Mouse (Mus musculus) forebrain, embryonic 15.5 days (tissue): ENCODE data around the gene Cenpk. TPM values are rescaled to one million over a fixed set of nuclear protein-coding genes. Genes with fewer than 3 reads are reported as not detected.
"Not testable (repeated sequence)": the region's sequence is repeated elsewhere in the genome, so short reads cannot be mapped to it uniquely, and the experiment has no call there.

ENCODE experiments used
- ATAC-seq: fragments of 200-750 bp; cut with Nextera tagmentation; replicated peaks from 2 replicates; pipeline ENCODE4 v1.8.0; 2017; ENCODE audit warnings: mild to moderate bottlenecking, moderate TSS enrichment, moderate library complexity
- H3K27ac ChIP-seq: fragments of 300-500 bp; sonication (generic); replicated peaks from 2 replicates; pipeline ENCODE4 v1.5.1; 2015; ENCODE audit warnings: mild to moderate bottlenecking, inconsistent platforms
- H3K27me3 ChIP-seq: fragments of 300-500 bp; sonication (generic); 2 replicates; pipeline ENCODE4 v1.6.1; 2015; ENCODE audit warnings: inconsistent platforms
- H3K36me3 ChIP-seq: fragments of 300-500 bp; sonication (generic); 2 replicates; pipeline ENCODE4 v1.6.1; 2015; ENCODE audit warnings: mild to moderate bottlenecking, inconsistent platforms
- H3K4me1 ChIP-seq: fragments of 300-500 bp; sonication (generic); 2 replicates; pipeline ENCODE4 v1.6.1; 2015; ENCODE audit warnings: inconsistent platforms
- H3K4me2 ChIP-seq: fragments of 300-500 bp; sonication (generic); replicated peaks from 2 replicates; pipeline ENCODE4 v1.6.1; 2015; ENCODE audit warnings: mild to moderate bottlenecking, inconsistent platforms
- H3K4me3 ChIP-seq: fragments of 300-500 bp; sonication (generic); 2 replicates; pipeline ENCODE4 v1.5.1; 2015; ENCODE audit warnings: mild to moderate bottlenecking, inconsistent platforms
- H3K9ac ChIP-seq: fragments of 300-500 bp; sonication (generic); replicated peaks from 2 replicates; pipeline ENCODE4 v1.6.1; 2015; ENCODE audit warnings: mild to moderate bottlenecking, inconsistent platforms
- H3K9me3 ChIP-seq: fragments of 300-500 bp; sonication (generic); 2 replicates; pipeline ENCODE4 v1.6.1; 2016; ENCODE audit warnings: inconsistent platforms
- WGBS: fragments of 180-500 bp; shearing (Covaris S2); methylation state at CpG from one replicate; pipeline ENCODE4 v1.1.7; 2015; ENCODE audit warnings: mixed read lengths; 5-methylcytosine and 5-hydroxymethylcytosine counted together
- polyA plus RNA-seq: library from polyadenylated mRNA; unstranded; fragments of >200 nt; fragmentation: Nextera tagmentation; extraction: Ambion mirVana; gene quantifications from 2 replicates; pipeline ENCODE4 v1.2.1, GENCODE M21; 2015

Cenpk gene
- polyA plus RNA-seq, result 25.0 and 33.4 TPM in 2 replicates

DNA sequence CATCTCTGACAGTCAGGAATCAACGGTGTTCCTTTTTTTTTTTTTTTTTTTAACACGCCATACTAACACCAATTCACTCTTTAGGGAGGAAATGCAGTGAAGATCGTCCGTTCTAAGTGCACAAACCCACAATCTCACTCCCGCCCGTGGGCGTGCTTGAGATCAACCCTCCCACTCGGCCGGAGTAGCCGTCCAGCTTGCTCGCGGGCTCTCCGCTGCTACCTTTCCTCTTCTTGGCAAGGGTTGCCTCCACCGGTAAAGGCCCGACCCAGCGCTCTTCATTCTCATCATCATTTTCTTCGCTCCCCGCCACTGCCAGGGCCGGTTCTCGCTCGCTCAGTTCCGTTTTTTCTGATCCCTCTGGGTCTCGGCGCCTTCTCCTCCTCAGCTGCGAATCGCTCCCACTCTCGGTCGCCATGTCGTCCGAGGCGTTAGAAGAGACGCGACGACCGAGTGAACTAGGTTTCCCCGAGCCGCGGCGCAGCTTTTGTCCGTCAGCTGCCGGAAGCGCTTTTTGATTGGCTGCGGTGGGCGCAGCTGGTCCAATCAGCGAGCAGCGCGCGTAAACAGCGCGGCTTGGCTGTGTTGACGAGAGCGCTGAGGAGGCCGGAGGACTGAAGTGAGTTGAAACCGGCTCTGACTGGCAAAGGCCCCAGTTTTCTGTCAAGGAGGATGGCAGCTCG is at the start of gene Cenpk, which contains the start of gene Ppwd1:
TSS of gene Cenpk (plus strand) at position 228 of the 683 bp plus-strand sequence.
TSS of gene Ppwd1 (minus strand) at position 460 of the 683 bp plus-strand sequence.
- peak within 1 kb of the TSS; percentile 95 for H3K4me3 ChIP-seq
- peak within 1 kb of the TSS; percentile 77 for H3K4me2 ChIP-seq
- H3K9ac ChIP-seq, result peak within 1 kb of the TSS; percentile 92
- peaks cover 25% of the 10 kb centered on the region for H3K4me1 ChIP-seq
- no peaks in the 10 kb centered on the region for H3K36me3 ChIP-seq
- peak within 1 kb of the TSS; percentile 97 for H3K27ac ChIP-seq
- no peaks in the 10 kb centered on the region for H3K27me3 ChIP-seq
- H3K9me3 ChIP-seq, result no peaks in the 10 kb centered on the region
- peak; percentile 100 for ATAC-seq
- under 1% methylated on average over 55 of the region's 55 CpGs for WGBS

DNA sequence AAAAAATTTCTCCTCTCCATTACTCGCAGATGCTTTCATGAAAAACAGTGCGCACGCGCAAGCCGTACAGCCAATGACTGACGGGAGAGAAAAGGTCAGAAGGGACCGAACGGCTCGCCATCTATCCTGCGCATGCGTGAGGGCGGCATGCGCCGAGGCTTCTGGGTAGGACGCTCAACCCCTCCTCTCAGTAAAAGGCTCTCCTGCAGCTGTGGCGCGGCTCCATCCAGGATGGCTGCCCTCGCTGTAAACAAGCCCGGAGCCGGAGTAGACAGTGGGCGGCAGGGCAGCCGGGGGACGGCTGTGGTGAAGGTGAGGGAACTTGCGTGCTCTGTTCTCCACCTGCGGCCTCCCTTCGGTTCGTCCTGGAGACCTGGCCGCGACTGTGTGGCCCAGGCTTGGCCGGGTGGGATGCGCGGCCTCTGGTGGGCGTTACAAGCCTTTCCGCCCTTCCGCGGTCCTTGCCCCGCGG is 49.7 kb upstream of the Cenpk start, which contains the start of gene Trim23:
TSS of gene Trim23 (plus strand) at position 148 of the 472 bp plus-strand sequence.
- Histone ChIP-seq H3K9ac (peak within 1 kb of the TSS; percentile 87), H3K27me3 (no peaks in the 10 kb centered on the region), H3K4me2 (peak within 1 kb of the TSS; percentile 86), H3K27ac (peak within 1 kb of the TSS; percentile 79), H3K4me1 (peaks cover 22% of the 10 kb centered on the region), H3K9me3 (no peaks in the 10 kb centered on the region), H3K4me3 (peak within 1 kb of the TSS; percentile 74), H3K36me3 (peaks cover 10% of the 10 kb centered on the region)
- under 1% methylated on average over 38 of the region's 38 CpGs for WGBS
- peak; percentile 99 for ATAC-seq

DNA sequence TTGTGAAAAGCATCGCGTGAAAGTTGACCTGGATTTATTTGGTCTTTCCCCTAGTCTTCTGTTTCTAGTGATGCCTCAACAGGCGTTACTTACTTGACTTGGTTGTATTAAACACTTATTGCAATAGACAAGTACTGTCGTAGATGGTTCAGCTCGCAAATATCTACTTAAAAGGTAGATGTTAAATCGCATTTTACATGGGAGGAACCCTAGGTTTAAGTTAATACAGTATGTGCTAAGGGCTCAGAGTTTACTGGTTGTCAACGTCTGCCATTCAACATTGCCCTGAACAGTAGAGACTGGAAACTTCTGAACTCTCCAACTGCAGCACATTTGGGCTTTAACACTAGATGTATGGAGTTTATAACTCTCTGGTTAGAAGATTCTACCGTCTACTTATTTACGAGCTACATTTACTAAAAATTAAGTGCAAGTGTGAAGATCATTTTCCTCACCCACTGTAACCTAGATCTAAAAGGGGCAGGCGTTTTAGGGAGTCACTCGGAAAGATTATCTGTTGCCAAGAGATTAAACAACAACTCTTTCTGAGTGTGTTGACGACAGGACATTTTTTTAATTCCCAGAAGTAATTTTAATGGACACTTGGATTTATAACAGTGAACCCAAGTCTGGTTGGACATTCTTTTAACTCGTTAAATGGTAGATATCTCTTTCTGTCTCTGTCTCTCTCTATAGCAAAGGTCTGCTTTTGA is 49.1 kb upstream of the Cenpk start:
- Histone ChIP-seq H3K9me3 (no peaks in the 10 kb centered on the region), H3K4me3 (peak overlapping the region; percentile 74), H3K4me2 (peak overlapping the region; percentile 53), H3K27ac (peak overlapping the region; percentile 79), H3K27me3 (no peaks in the 10 kb centered on the region), H3K9ac (peak overlapping the region; percentile 87), H3K36me3 (peaks cover 15% of the 10 kb centered on the region), H3K4me1 (peaks cover 22% of the 10 kb centered on the region)
- ATAC-seq, result 0 out of 2 replicates have a peak, but pooled peaks have one; percentile 1
- 20% methylated on average over 13 of the region's 13 CpGs for WGBS

GRCm38 (mm10) chr13:104187357-104187756 is 41.1 kb upstream of the Cenpk start:
- no peak for ATAC-seq
- Histone ChIP-seq H3K4me2 (no peak overlapping the region), H3K36me3 (peaks cover 49% of the 10 kb centered on the region), H3K4me3 (no peak overlapping the region), H3K9me3 (no peaks in the 10 kb centered on the region), H3K9ac (no peak overlapping the region), H3K27ac (no peak overlapping the region), H3K4me1 (no peaks in the 10 kb centered on the region), H3K27me3 (no peaks in the 10 kb centered on the region)
- 93% methylated on average over 4 of the region's 4 CpGs for WGBS

GRCm38 (mm10) chr13:104195891-104196290 is 32.5 kb upstream of the Cenpk start:
- H3K9me3 ChIP-seq, H3K9ac ChIP-seq, H3K4me2 ChIP-seq, H3K27ac ChIP-seq, H3K4me3 ChIP-seq, H3K4me1 ChIP-seq, H3K27me3 ChIP-seq, ATAC-seq: not testable (repeated sequence)
- H3K36me3 ChIP-seq, result peaks cover 48% of the 10 kb centered on the region

DNA sequence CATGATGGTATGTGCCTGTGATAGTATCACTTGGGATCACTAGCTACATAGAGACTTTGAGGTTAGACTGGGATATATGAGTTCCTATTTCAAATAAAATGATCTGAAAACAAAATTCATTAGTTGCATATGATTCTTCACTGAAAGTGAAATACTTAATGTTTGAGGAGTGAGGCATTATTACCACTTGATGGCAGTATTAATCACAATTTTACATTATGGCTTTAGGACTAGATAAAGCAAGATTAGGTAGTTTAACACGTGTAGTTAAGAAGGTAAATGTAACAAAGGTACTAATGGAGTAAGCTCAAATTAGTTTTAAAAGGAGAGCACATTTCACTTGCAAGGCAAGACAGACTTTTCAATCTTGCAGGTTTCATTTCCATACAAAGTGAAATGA is 24.1 kb upstream of the Cenpk start:
- ATAC-seq, result no peak

DNA sequence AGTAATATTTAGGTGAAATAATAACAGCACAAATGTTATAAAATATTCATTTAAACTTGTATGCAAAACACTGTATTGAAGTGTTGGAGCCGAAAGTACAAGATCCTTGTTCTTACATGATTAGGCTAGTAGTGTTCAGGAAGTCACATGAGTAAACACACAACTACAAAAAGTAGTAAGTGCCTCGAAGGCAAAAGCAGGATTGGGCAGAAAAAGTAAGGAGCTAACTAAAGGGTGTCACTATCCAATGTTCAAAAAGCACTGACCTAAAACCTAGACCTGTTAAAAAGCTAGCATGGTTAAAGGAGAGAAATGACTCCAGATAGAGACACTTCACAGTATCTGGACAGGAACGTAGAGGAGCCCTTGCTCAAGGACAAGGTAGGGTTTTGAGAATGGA is 933 bp upstream of the Cenpk start:
- Histone ChIP-seq H3K4me1 (peaks cover 25% of the 10 kb centered on the region), H3K27ac (no peak overlapping the region), H3K9me3 (no peaks in the 10 kb centered on the region), H3K9ac (peak overlapping the region; percentile 92; the same call in 1 of the 2 replicates), H3K4me3 (peak overlapping the region; percentile 95), H3K36me3 (no peaks in the 10 kb centered on the region), H3K4me2 (peak overlapping the region; percentile 68), H3K27me3 (no peaks in the 10 kb centered on the region)
- no peak for ATAC-seq
- WGBS, result 69% methylated on average over 3 of the region's 3 CpGs

More for the DNA sequence above, 24.1 kb upstream of the Cenpk start:
- Histone ChIP-seq H3K27me3 (no peaks in the 10 kb centered on the region), H3K4me1 (no peaks in the 10 kb centered on the region), H3K9ac (no peak overlapping the region), H3K4me2 (no peak overlapping the region), H3K36me3 (peaks cover 28% of the 10 kb centered on the region), H3K9me3 (no peaks in the 10 kb centered on the region), H3K27ac (no peak overlapping the region), H3K4me3 (no peak overlapping the region)
- 53% methylated on average over 1 of the region's 1 CpGs for WGBS

GRCm38 (mm10) chr13:104229181-104229580 is 770 bp downstream of the Cenpk start:
- H3K4me2 ChIP-seq, result peak overlapping the region; percentile 77
- H3K27me3 ChIP-seq, result no peaks in the 10 kb centered on the region
- peak; percentile 53 for ATAC-seq
- peak overlapping the region; percentile 57 for H3K9ac ChIP-seq
- peaks cover 25% of the 10 kb centered on the region for H3K4me1 ChIP-seq
- peak overlapping the region; percentile 95 for H3K4me3 ChIP-seq
- no peaks in the 10 kb centered on the region for H3K9me3 ChIP-seq
- no peaks in the 10 kb centered on the region for H3K36me3 ChIP-seq
- H3K27ac ChIP-seq, result peak overlapping the region; percentile 53; the same call in 1 of the 2 replicates
- WGBS, result 5% methylated on average over 15 of the region's 15 CpGs

- H3K27me3 ChIP-seq, result no peaks in the 10 kb centered on the region
- no peak for ATAC-seq
- H3K9ac ChIP-seq, result no peak overlapping the region
- no peak overlapping the region for H3K4me2 ChIP-seq
- 91% methylated on average over 3 of the region's 3 CpGs for WGBS
- H3K4me3 ChIP-seq, result no peak overlapping the region
- no peaks in the 10 kb centered on the region for H3K9me3 ChIP-seq
- no peak overlapping the region for H3K27ac ChIP-seq
- no peaks in the 10 kb centered on the region for H3K36me3 ChIP-seq
- H3K4me1 ChIP-seq, result no peaks in the 10 kb centered on the region
Measured at GRCm38 (mm10) chr13:104258997-104259396, 30.6 kb downstream of the Cenpk start.

DNA sequence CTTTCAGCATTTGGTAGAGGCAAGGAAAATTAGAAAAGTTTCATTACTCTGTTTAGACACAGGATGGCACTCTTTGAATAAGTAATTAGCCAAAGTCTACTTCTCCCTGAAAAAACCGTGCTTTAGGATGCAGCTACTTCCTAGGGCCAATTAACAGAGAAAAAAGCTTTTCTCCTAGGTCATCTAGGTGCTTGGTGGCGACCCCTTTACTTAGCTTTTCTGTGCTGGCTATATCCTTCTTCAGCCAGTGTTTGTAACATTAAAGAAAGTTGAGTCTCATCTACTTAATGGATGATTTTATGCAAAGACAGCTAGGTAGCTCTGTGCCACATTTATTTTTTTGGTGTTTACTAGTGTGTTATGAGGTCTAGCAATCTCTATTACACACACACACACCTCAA is 56.6 kb downstream of the Cenpk start:
- WGBS, result 0% methylated on average over 2 of the region's 2 CpGs
- Histone ChIP-seq H3K27me3 (no peaks in the 10 kb centered on the region), H3K4me1 (peaks cover 27% of the 10 kb centered on the region), H3K9me3 (no peaks in the 10 kb centered on the region), H3K4me2 (peak overlapping the region; percentile 75), H3K36me3 (no peaks in the 10 kb centered on the region), H3K27ac (peak overlapping the region; percentile 76), H3K9ac (no peak overlapping the region), H3K4me3 (no peak overlapping the region)
- ATAC-seq, result peak; percentile 23; the same call in 1 of the 2 replicates

GRCm38 (mm10) chr13:104285737-104286311 is 57.4 kb downstream of the Cenpk start:
- H3K4me2 ChIP-seq, result peak overlapping the region; percentile 75
- peak overlapping the region; percentile 42; the same call in 1 of the 2 replicates for H3K9ac ChIP-seq
- no peaks in the 10 kb centered on the region for H3K36me3 ChIP-seq
- peak overlapping the region; percentile 76 for H3K27ac ChIP-seq
- under 1% methylated on average over 10 of the region's 10 CpGs for WGBS
- H3K4me3 ChIP-seq, result peak overlapping the region; percentile 38
- no peaks in the 10 kb centered on the region for H3K9me3 ChIP-seq
- H3K27me3 ChIP-seq, result no peaks in the 10 kb centered on the region
- no peak for ATAC-seq
- H3K4me1 ChIP-seq, result peaks cover 27% of the 10 kb centered on the region

DNA sequence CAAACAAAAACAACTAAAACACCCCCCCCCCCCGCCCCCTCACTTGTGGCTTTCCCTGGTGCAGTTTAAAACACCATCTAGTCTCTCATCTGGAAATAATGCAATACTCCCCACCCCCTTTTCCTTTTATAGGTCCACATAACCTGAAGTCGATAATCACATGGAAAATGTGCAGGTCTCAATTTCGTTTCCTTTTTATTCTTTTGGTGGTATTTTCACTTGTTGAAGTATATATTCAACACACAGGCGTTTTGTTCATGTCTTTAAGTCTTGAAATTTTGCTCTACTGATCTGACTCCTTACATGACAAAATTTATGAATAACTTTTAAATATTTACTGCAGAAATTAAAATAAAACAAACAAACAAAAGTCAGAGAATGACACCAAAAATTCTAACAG is 57.9 kb downstream of the Cenpk start:
- WGBS, result under 1% methylated on average over 4 of the region's 4 CpGs
- Histone ChIP-seq H3K4me1 (peaks cover 27% of the 10 kb centered on the region), H3K27ac (peak overlapping the region; percentile 76), H3K9me3 (no peaks in the 10 kb centered on the region), H3K27me3 (no peaks in the 10 kb centered on the region), H3K9ac (0 out of 2 replicates have a peak overlapping the region, but pooled peaks have one; percentile 42), H3K36me3 (no peaks in the 10 kb centered on the region), H3K4me2 (peak overlapping the region; percentile 75), H3K4me3 (peak overlapping the region; percentile 38)
- peak; percentile 9; the same call in 1 of the 2 replicates for ATAC-seq
